Mouse (Mus musculus) heart, adult 2 months (tissue): ENCODE results near the gene Dock1.

ENCODE experiments used
- CTCF ChIP-seq: fragments of 200-600 bp; IDR thresholded peaks from 2 replicates; pipeline ENCODE4 v1.8.1; 2022; ENCODE audit warnings: antibody characterized with exemption, mild to moderate bottlenecking, moderate library complexity
- EP300 ChIP-seq: fragments of 200-500 bp; IDR thresholded peaks from 2 replicates; pipeline ENCODE4 v1.6.1; 2011; ENCODE audit warnings: low read depth, low read length, control low read depth; ENCODE audit not compliant: insufficient read depth

- TF ChIP-seq EP300 (no peak), CTCF (no peak)
These were observed 551.0 kb downstream of the Dock1 start for GRCm38 (mm10) chr7:135221475-135221874.
